Mouse (Mus musculus): ENCODE measurements around the gene Zfr2. TPM values are rescaled to one million over a fixed set of nuclear protein-coding genes. Genes with fewer than 3 reads are reported as not detected.

The Zfr2 gene
- polyA plus RNA-seq, 1 experiment from 2014 or later, result 8.8 TPM

GRCm38 (mm10) chr10:81257158-81258039, 24.4 kb downstream of the Zfr2 start:
- ATAC-seq (ENCODE audit: insufficient read depth, low FRiP score, low read depth), result no peak
- no peaks in the 10 kb centered on the region for H3K9me3 ChIP-seq
- H3K9ac ChIP-seq, result peak overlapping the region; percentile 27
- H3K4me2 ChIP-seq, result peak overlapping the region; percentile 80
- no peaks in the 10 kb centered on the region for H3K36me3 ChIP-seq
- H3K4me1 ChIP-seq, result peaks cover 20% of the 10 kb centered on the region
- H3K27me3 ChIP-seq (replicated peaks), result peaks cover 70% of the 10 kb centered on the region
- H3K27ac ChIP-seq, result no peak overlapping the region
- H3K4me3 ChIP-seq (replicated peaks), result peak overlapping the region; percentile 43
- WGBS, result 2% methylated on average over 62 of the region's 62 CpGs

- no peak overlapping the region for H3K9ac ChIP-seq
- WGBS, result 44% methylated on average over 20 of the region's 21 CpGs
- H3K36me3 ChIP-seq, result peaks cover 3% of the 10 kb centered on the region; the same call in 1 of the 2 replicates
- no peak overlapping the region for H3K4me3 ChIP-seq (replicated peaks)
- no peak overlapping the region for H3K4me2 ChIP-seq
- peaks cover 52% of the 10 kb centered on the region for H3K27me3 ChIP-seq (replicated peaks)
- ATAC-seq (ENCODE audit: insufficient read depth, low FRiP score, low read depth), result no peak
- peaks cover 13% of the 10 kb centered on the region for H3K4me1 ChIP-seq
- H3K27ac ChIP-seq, result no peak overlapping the region
- no peaks in the 10 kb centered on the region for H3K9me3 ChIP-seq
Observed at GRCm38 (mm10) chr10:81259225-81259884, 26.4 kb downstream of the Zfr2 start.

- no peak overlapping the region for H3K4me2 ChIP-seq
- no peak overlapping the region for H3K4me3 ChIP-seq (replicated peaks)
- ATAC-seq (ENCODE audit: insufficient read depth, low FRiP score, low read depth), result no peak
- no peak overlapping the region for H3K9ac ChIP-seq
- H3K4me1 ChIP-seq, result peaks cover 18% of the 10 kb centered on the region
- H3K9me3 ChIP-seq, result no peaks in the 10 kb centered on the region
- H3K27ac ChIP-seq, result no peak overlapping the region
- peaks cover 46% of the 10 kb centered on the region for H3K27me3 ChIP-seq (replicated peaks)
- peaks cover 14% of the 10 kb centered on the region for H3K36me3 ChIP-seq
- 88% methylated on average over 4 of the region's 4 CpGs for WGBS
Observed at GRCm38 (mm10) chr10:81261025-81261424, 28.1 kb downstream of the Zfr2 start.

GRCm38 (mm10) chr10:81265540-81265939, 32.6 kb downstream of the Zfr2 start:
- no peak overlapping the region for H3K9ac ChIP-seq
- H3K9me3 ChIP-seq, result no peaks in the 10 kb centered on the region

GRCm38 (mm10) chr10:81266211-81267105, 33.5 kb downstream of the Zfr2 start, which contains the start of the genes Mrpl54 and Apba3:
Mrpl54 (minus strand) TSS chr10:81266934.
Apba3 (plus strand) TSS chr10:81266960.
- WGBS, result under 1% methylated on average over 48 of the region's 48 CpGs
- Histone ChIP-seq H3K4me1 (peaks cover 15% of the 10 kb centered on the region), H3K9me3 (no peaks in the 10 kb centered on the region)

More at GRCm38 (mm10) chr10:81265540-81265939, 32.6 kb downstream of the Zfr2 start:
- Histone ChIP-seq H3K27me3 (replicated peaks) (0 out of 2 replicates have a peak, but pooled peaks cover 2% of the 10 kb centered on the region), H3K4me3 (replicated peaks) (peak overlapping the region; percentile 66), H3K4me2 (peak overlapping the region; percentile 54), H3K36me3 (peaks cover 14% of the 10 kb centered on the region), H3K27ac (no peak overlapping the region), H3K4me1 (peaks cover 15% of the 10 kb centered on the region)
- 90% methylated on average over 8 of the region's 8 CpGs for WGBS
- no peak for ATAC-seq (ENCODE audit: insufficient read depth, low FRiP score, low read depth)

GRCm38 (mm10) chr10:81268056-81268455, 35.1 kb downstream of the Zfr2 start:
- Histone ChIP-seq H3K4me2 (peak overlapping the region; percentile 73), H3K27me3 (replicated peaks) (no peaks in the 10 kb centered on the region), H3K9me3 (no peaks in the 10 kb centered on the region), H3K36me3 (peaks cover 34% of the 10 kb centered on the region), H3K4me1 (peaks cover 15% of the 10 kb centered on the region), H3K4me3 (replicated peaks) (peak overlapping the region; percentile 60), H3K9ac (peak overlapping the region; percentile 70), H3K27ac (no peak overlapping the region)
- ATAC-seq (ENCODE audit: insufficient read depth, low FRiP score, low read depth), result peak; percentile 34; the same call in 1 of the 2 replicates
- 2% methylated on average over 23 of the region's 23 CpGs for WGBS

More at GRCm38 (mm10) chr10:81266211-81267105, 33.5 kb downstream of the Zfr2 start, which contains the start of the genes Mrpl54 and Apba3:
- Histone ChIP-seq H3K27ac (peak within 1 kb of the TSS; percentile 75), H3K36me3 (peaks cover 20% of the 10 kb centered on the region), H3K4me2 (peak within 1 kb of the TSS; percentile 73), H3K9ac (peak within 1 kb of the TSS; percentile 61; the same call in 1 of the 2 replicates), H3K4me3 (replicated peaks) (peak within 1 kb of the TSS; percentile 66), H3K27me3 (replicated peaks) (no peaks in the 10 kb centered on the region)
- ATAC-seq (ENCODE audit: insufficient read depth, low FRiP score, low read depth), result peak; percentile 95

- no peak for ATAC-seq (ENCODE audit: insufficient read depth, low FRiP score, low read depth)
- peaks cover 40% of the 10 kb centered on the region for H3K36me3 ChIP-seq
- WGBS, result 79% methylated on average over 16 of the region's 16 CpGs
- H3K4me2 ChIP-seq, result peak overlapping the region; percentile 73
- peak overlapping the region; percentile 60 for H3K4me3 ChIP-seq (replicated peaks)
- H3K27ac ChIP-seq, result no peak overlapping the region
- H3K4me1 ChIP-seq, result peaks cover 15% of the 10 kb centered on the region
- H3K27me3 ChIP-seq (replicated peaks), result no peaks in the 10 kb centered on the region
- peak overlapping the region; percentile 70 for H3K9ac ChIP-seq
- H3K9me3 ChIP-seq, result no peaks in the 10 kb centered on the region
Observed at GRCm38 (mm10) chr10:81268643-81269412, 35.9 kb downstream of the Zfr2 start.

- no peak overlapping the region for H3K27ac ChIP-seq
- WGBS, result 96% methylated on average over 21 of the region's 21 CpGs
- H3K9me3 ChIP-seq, result no peaks in the 10 kb centered on the region
- peaks cover 11% of the 10 kb centered on the region for H3K4me1 ChIP-seq
- H3K4me3 ChIP-seq (replicated peaks), result no peak overlapping the region
- H3K27me3 ChIP-seq (replicated peaks), result no peaks in the 10 kb centered on the region
- H3K36me3 ChIP-seq, result peaks cover 31% of the 10 kb centered on the region
- H3K9ac ChIP-seq, result no peak overlapping the region
- H3K4me2 ChIP-seq, result no peak overlapping the region
- 0 out of 2 replicates have a peak, but pooled peaks have one; percentile 4 for ATAC-seq (ENCODE audit: insufficient read depth, low FRiP score, low read depth)
Observed at GRCm38 (mm10) chr10:81272356-81272755, 39.4 kb downstream of the Zfr2 start.

- no peak overlapping the region for H3K4me3 ChIP-seq (replicated peaks)
- H3K9me3 ChIP-seq, result no peaks in the 10 kb centered on the region
- no peak overlapping the region for H3K4me2 ChIP-seq
- WGBS, result 92% methylated on average over 19 of the region's 19 CpGs
- peaks cover 5% of the 10 kb centered on the region for H3K4me1 ChIP-seq
- no peak overlapping the region for H3K27ac ChIP-seq
- H3K9ac ChIP-seq, result no peak overlapping the region
- H3K27me3 ChIP-seq (replicated peaks), result no peaks in the 10 kb centered on the region
- no peak for ATAC-seq (ENCODE audit: insufficient read depth, low FRiP score, low read depth)
- peaks cover 31% of the 10 kb centered on the region for H3K36me3 ChIP-seq
Observed at GRCm38 (mm10) chr10:81273842-81274241, 40.9 kb downstream of the Zfr2 start.

GRCm38 (mm10) chr10:81277676-81278075, 44.7 kb downstream of the Zfr2 start:
- Histone ChIP-seq H3K27me3 (replicated peaks) (peaks cover 12% of the 10 kb centered on the region; the same call in 1 of the 2 replicates), H3K4me1 (no peaks in the 10 kb centered on the region), H3K4me3 (replicated peaks) (no peak overlapping the region), H3K9me3 (no peaks in the 10 kb centered on the region), H3K4me2 (no peak overlapping the region), H3K9ac (no peak overlapping the region), H3K27ac (no peak overlapping the region), H3K36me3 (peaks cover 15% of the 10 kb centered on the region; the same call in 1 of the 2 replicates)
- no peak for ATAC-seq (ENCODE audit: insufficient read depth, low FRiP score, low read depth)
- WGBS, result 76% methylated on average over 22 of the region's 22 CpGs

All from stomach, embryonic 15.5 days (tissue).